Mouse (Mus musculus) thymus, adult 2 months (tissue): Measurements from ENCODE around the gene Cog6. TPM values are rescaled to one million over a fixed set of nuclear protein-coding genes. Genes with fewer than 3 reads are reported as not detected.

Experiments
- DNase-seq: peaks from one replicate; pipeline ENCODE4 v3.0.0; 2021
- H3K27ac ChIP-seq: fragments of 200-500 bp; 2 replicates; pipeline ENCODE4 v1.5.1; 2012; ENCODE audit warnings: low read length, control low read depth; ENCODE audit not compliant: control insufficient read depth, insufficient read depth
- H3K27me3 ChIP-seq: fragments of 200-500 bp; 2 replicates; pipeline ENCODE4 v1.6.1; 2012; ENCODE audit warnings: mild to moderate bottlenecking, low read length, moderate library complexity, mixed read lengths; ENCODE audit not compliant: control insufficient read depth, insufficient read depth
- H3K36me3 ChIP-seq: fragments of 200-500 bp; 2 replicates; pipeline ENCODE4 v1.6.1; 2012; ENCODE audit warnings: mild to moderate bottlenecking, low read length, moderate library complexity; ENCODE audit not compliant: control insufficient read depth, insufficient read depth
- H3K4me1 ChIP-seq: fragments of 200-500 bp; replicated peaks from 2 replicates; pipeline ENCODE4 v1.6.1; 2012; ENCODE audit warnings: low read length; ENCODE audit not compliant: control insufficient read depth, insufficient read depth
- H3K4me3 ChIP-seq: fragments of 200-500 bp; 2 replicates; pipeline ENCODE4 v1.5.1; 2012; ENCODE audit warnings: mild to moderate bottlenecking, low read length, control low read depth, moderate library complexity; ENCODE audit not compliant: control insufficient read depth, insufficient read depth
- CTCF ChIP-seq: fragments of 200-500 bp; IDR thresholded peaks from 2 replicates; pipeline ENCODE4 v1.5.1; 2012; ENCODE audit warnings: mild to moderate bottlenecking, control low read depth, low read length, moderate library complexity, borderline replicate concordance; ENCODE audit not compliant: control insufficient read depth, poor library complexity, insufficient read depth; ENCODE audit errors: extremely low read depth
- POLR2A ChIP-seq: fragments of 200-500 bp; IDR thresholded peaks from 2 replicates; pipeline ENCODE4 v1.6.1; 2012; ENCODE audit warnings: mild to moderate bottlenecking, low read length, control low read depth, moderate library complexity; ENCODE audit not compliant: control insufficient read depth, poor library complexity, insufficient read depth; ENCODE audit errors: extremely low read depth
- WGBS: fragments of 180-500 bp; shearing (Covaris S2); methylation state at CpG from one replicate; pipeline ENCODE4 v1.1.7; 2018; 5-methylcytosine and 5-hydroxymethylcytosine counted together
- polyA plus RNA-seq: library from polyadenylated mRNA; depleted of rRNA; stranded (reverse); fragments of >200 nt; gene quantifications from 2 replicates; pipeline ENCODE4 v1.2.3, GENCODE M21; 2012

Cog6 gene
- polyA plus RNA-seq, 1 experiment = 26.8 TPM

DNA sequence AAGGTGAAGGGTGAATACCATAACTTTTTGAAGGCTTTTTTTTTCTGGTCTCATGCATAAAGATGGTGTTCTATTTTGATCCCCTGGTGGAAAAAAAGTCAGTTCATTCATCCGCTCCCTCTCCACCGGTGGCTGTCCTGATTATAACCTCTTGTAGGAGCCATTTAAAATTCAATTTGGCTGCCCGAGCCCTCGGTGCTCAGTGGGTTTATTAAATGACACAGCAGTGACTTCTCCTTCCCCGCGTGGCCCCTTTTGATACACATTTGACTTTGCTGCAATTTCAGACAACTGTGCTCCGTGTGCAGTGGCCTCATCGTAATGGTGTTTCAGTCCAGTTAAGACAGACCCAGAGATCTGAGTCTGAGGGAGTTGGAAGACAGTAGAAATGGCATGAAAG lies 35.3 kb upstream of the Cog6 start:
- Histone ChIP-seq H3K36me3 (no peaks in the 10 kb centered on the region), H3K4me1 (no peaks in the 10 kb centered on the region), H3K4me3 (no peak overlapping the region), H3K27ac (no peak overlapping the region), H3K27me3 (no peaks in the 10 kb centered on the region)
- TF ChIP-seq CTCF (no peak), POLR2A (no peak)
- WGBS = 87% methylated on average over 8 of the region's 8 CpGs
- DNase-seq = no peak

DNA sequence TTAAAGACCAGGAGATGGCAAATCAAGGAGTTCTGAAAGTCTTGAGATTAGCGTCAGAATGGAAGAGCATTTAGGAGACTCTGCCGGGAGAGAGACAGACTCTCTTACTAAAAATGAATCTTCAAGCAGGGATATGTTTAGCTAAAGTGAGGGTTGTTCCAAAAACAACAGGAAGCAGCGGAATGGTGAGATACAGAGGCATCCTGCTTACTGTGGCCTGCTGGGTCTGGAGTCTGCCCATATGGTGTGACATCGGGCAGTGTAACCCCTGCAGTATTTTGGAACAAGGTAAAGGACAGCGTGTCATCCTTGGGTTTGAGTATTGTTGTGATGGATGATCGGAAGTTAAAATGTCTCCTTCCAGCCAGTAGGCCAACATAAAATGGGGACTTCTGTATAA lies 29.3 kb upstream of the Cog6 start:
- H3K4me1 ChIP-seq = 0 out of 2 replicates have a peak, but pooled peaks cover 3% of the 10 kb centered on the region
- DNase-seq = no peak
- 89% methylated on average over 6 of the region's 6 CpGs for WGBS
- TF ChIP-seq CTCF (no peak), POLR2A (no peak)
- H3K4me3 ChIP-seq = no peak overlapping the region
- H3K36me3 ChIP-seq = no peaks in the 10 kb centered on the region
- H3K27ac ChIP-seq = no peak overlapping the region
- peaks cover 11% of the 10 kb centered on the region for H3K27me3 ChIP-seq

DNA sequence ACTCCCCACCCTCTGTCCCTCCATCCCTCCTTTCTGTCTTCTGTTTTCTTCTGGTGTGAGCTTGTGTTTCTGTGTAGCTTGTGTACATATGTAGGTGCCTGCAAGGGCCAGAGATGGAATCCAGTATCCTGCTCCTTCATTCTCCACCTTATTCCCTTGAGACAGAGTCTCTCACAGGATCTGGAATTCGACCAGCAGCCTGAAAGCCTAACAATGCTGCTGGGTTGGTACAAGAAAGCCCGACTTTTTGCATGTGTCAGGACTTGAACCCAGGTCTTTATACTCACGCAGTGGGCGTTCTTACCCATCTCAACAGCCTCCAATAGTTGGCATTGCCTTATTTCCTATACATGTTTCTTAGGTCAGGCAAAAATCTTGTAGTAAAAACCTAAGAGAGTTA lies 28.7 kb upstream of the Cog6 start:
- Histone ChIP-seq H3K27me3 (peaks cover 16% of the 10 kb centered on the region), H3K27ac (no peak overlapping the region), H3K4me3 (no peak overlapping the region), H3K36me3 (no peaks in the 10 kb centered on the region), H3K4me1 (peaks cover 7% of the 10 kb centered on the region; the same call in 1 of the 2 replicates)
- DNase-seq = no peak
- WGBS = 86% methylated on average over 4 of the region's 4 CpGs
- TF ChIP-seq CTCF = no peak
- no peak for TF ChIP-seq POLR2A

DNA sequence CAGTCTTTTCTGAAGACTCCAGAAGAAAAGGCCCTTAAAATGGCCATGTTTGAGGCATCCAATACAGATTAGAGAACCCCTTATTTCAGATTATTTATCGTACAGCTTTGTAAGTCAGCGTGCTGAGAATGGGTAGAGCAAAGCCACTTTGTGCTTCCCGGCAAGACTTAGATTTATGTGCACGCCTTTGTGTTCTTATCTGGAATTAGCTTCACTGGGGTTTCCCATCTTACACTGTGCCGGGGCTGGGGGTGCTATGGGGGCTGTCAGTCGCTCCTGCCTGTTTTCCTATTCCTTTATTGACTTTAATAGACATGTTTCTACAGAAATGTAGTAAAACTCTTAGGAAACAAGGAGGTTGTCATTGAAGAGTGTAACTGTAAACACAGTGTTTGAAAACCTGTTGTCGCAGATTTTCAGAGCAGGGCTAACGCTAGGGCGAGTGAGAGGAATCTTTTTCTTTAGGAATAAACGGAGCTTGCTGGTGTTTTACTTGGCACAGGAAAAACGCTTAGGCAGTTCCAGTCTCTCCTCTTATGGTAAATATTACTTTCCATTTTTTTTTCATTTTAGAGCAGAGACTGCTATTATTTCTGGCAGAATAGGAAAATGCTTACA lies 27.8 kb upstream of the Cog6 start:
- WGBS = 87% methylated on average over 11 of the region's 11 CpGs
- H3K4me3 ChIP-seq = no peak overlapping the region

DNA sequence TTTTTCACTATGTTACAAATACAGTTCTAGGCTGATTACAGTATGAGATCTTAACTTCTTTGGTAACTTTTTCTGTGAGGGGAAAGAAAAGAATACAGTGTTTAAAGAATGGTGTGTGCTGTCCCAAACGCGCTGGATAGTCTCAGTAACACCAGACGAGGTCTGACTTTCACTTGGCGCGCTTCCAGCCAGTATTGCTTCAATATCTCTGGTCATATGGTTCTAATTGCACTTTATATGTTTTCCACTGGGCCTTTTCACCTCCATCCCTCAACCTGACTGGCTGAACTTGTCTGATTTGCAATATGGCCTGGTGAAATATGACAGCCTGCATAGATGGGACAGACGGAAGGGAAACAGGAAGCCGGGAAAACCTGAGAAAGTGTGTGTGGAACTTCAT lies 27.2 kb upstream of the Cog6 start:
- H3K36me3 ChIP-seq = no peaks in the 10 kb centered on the region
- H3K4me1 ChIP-seq = peaks cover 7% of the 10 kb centered on the region; the same call in 1 of the 2 replicates
- no peak overlapping the region for H3K4me3 ChIP-seq
- H3K27me3 ChIP-seq = peaks cover 17% of the 10 kb centered on the region
- 86% methylated on average over 7 of the region's 7 CpGs for WGBS
- TF ChIP-seq CTCF (no peak), POLR2A (no peak)
- H3K27ac ChIP-seq = no peak overlapping the region
- no peak for DNase-seq

More for the DNA sequence above, 27.8 kb upstream of the Cog6 start:
- DNase-seq = no peak
- no peak overlapping the region for H3K27ac ChIP-seq
- peaks cover 7% of the 10 kb centered on the region; the same call in 1 of the 2 replicates for H3K4me1 ChIP-seq
- H3K36me3 ChIP-seq = no peaks in the 10 kb centered on the region
- TF ChIP-seq CTCF (no peak), POLR2A (no peak)
- H3K27me3 ChIP-seq = peaks cover 17% of the 10 kb centered on the region

DNA sequence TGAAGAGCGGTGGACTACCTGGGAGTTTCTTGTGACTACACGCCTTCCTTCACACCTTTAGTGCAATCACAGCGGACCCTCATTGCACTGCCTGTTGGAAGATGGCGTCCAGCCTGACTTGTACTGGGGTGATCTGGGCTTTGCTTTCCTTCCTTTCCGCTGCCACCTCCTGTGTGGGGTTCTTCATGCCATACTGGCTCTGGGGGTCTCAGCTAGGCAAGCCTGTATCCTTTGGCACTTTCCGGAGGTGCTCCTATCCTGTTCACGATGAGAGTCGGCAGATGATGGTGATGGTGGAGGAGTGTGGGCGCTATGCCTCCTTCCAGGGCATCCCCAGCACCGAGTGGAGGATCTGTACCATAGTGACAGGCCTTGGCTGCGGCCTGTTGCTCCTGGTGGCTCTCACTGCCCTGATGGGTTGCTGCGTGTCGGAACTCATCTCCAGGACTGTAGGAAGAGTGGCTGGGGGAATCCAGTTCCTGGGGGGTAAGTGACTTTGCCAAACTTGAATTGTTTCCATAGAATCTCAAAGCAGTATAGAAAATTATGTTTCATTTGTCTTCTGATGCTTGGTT lies 26.3 kb upstream of the Cog6 start:
- peaks cover 7% of the 10 kb centered on the region; the same call in 1 of the 2 replicates for H3K4me1 ChIP-seq
- H3K4me3 ChIP-seq = no peak overlapping the region
- TF ChIP-seq POLR2A (no peak), CTCF (no peak)
- no peaks in the 10 kb centered on the region for H3K36me3 ChIP-seq
- no peak overlapping the region for H3K27ac ChIP-seq
- H3K27me3 ChIP-seq = peaks cover 17% of the 10 kb centered on the region
- DNase-seq = no peak
- 93% methylated on average over 13 of the region's 13 CpGs for WGBS
